Mouse (Mus musculus) heart, adult 9 months (tissue): ENCODE results near the gene Lrrtm3.

ENCODE experiments used
- DNase-seq, 2 experiments: peaks; one replicate each; pipeline ENCODE4 v3.0.0; 2022; ENCODE audit warnings: low spot score in 2 of 2

Lrrtm3 gene

DNA sequence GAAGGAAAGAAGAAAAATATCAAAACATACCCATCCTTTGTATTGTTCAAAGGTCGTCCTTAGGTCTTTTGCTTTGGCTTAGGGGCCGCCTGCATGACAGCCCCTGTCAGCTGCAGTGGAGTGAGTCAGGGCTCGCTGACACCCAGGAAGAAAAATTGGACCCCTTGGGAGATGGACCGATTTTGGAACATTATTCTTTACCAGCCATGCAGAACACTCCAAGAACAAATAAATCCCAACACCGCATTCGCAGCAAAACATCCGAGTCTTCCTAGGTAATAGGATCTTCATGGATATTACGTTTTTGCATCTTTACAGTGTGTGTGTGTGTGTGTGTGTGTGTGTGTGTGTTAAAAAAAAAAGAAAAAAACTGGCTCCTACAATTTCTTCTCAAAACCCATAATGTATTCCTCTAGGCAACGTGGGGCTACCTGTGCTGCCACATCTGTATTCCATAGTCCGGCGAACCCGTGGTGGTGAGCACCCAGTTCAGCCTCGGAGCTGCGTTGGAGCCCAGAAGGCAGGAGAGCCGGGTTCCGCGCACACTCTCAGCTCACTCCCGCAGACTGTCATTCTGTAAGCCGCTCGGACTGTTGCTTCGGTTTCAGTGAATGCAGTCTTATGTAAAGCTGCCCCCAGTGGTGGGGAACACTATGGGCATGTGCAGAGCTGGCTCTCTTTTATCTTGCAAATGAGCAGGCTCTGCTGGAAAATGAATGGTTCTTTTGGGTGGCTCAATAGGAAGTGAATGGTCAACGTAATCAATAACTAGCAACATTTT is at the start of gene Lrrtm3:
Lrrtm3 (minus strand) TSS at position 598 of the 781 bp plus-strand sequence.
- peak in 1 of 2 experiments; percentile 30 for DNase-seq

- DNase-seq, result no peak
Observed at GRCm38 (mm10) chr10:64135481-64135880, 45.4 kb upstream of the Lrrtm3 start.

DNA sequence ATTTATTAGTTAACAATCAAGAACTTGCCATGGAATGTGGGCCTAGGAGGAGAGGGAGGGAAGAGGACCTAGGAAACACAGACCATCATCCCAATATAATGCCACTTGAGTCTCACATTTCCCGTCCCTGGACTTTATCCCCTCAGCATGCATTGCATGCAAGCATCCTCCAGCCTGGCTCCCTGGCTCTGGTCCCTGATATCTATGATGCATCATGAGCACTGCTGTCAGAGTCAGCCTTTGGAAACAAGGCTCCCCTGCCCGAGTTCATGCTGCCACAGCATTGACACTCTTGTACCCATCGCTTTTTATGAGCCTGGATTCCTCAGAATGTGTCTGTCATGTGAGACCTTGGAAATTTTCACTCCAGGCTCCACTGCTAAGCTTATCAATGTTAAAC is 43.4 kb upstream of the Lrrtm3 start:
- DNase-seq, result no peak

GRCm38 (mm10) chr10:64130397-64131150 is 40.5 kb upstream of the Lrrtm3 start:
- no peak for DNase-seq

DNA sequence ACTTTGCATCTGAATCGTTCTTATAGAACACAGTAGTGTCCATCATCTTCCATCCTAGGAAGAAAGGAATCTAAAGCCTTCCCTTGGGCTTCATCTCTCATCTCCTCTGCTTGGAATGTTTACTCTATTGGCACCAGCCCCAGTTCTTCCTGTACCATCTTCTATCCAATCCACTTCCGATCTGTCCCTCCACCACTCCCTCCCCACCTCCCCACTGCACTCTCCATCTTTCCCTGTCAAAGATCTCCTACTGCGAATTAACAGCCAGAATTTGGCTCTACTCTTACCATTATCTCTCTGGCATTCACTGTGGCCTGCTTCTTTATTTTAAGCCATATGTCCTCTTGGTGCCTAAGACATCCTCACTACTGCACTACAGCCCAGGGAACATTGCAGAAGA is 28.8 kb upstream of the Lrrtm3 start:
- no peak for DNase-seq

GRCm38 (mm10) chr10:64115246-64115645 is 25.2 kb upstream of the Lrrtm3 start:
- no peak for DNase-seq

DNA sequence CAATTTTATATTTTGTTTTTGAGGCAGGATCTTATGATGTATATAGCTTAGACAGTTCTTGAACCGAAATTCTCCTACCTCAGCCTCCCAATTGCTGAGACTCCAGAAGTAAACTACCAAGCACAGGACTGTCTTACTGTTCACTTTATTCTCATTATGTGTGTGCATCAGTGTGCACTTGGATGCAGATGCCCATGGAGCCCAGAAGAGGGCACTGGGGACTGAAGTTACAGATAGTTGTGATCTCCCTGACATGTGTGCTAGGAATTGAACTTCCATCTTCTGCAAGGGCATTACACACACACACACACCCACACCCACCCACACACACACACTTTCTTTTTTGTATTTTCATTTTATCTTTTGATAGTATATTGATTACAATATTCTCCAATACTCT is 6.5 kb upstream of the Lrrtm3 start:
- DNase-seq, result no peak

DNA sequence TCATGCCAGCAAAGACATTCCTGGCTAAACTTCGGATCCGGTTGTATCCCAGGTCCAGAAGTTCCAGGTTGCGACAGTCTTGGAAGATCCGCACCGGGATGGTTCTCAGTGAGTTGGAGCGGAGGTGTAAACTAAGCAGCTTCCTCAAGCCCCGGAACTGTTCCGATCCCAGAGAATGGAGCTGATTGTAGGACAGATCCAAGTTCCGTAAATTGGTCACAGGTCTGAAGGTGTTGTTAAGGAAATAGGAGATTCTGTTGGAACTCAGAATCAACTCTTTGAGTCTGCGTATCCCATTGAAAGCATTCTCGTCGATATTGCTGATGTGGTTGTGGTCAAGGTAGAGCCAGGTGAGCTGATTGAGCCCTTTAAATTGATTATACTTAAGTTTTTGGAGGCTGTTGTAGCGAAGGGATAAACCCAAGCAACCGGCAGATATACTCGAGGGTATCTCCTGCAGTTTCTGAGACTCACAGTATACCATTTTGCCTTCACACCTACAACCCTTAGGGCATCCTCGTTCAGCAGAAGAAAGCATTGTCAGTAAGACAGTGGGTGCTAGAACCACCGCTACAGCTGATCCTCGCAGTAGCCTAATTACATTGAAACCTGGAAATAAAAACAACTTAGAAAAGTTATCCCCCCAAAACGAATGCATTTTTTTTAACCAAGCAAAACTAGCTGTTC is 1.2 kb downstream of the Lrrtm3 start:
- no peak for DNase-seq

DNA sequence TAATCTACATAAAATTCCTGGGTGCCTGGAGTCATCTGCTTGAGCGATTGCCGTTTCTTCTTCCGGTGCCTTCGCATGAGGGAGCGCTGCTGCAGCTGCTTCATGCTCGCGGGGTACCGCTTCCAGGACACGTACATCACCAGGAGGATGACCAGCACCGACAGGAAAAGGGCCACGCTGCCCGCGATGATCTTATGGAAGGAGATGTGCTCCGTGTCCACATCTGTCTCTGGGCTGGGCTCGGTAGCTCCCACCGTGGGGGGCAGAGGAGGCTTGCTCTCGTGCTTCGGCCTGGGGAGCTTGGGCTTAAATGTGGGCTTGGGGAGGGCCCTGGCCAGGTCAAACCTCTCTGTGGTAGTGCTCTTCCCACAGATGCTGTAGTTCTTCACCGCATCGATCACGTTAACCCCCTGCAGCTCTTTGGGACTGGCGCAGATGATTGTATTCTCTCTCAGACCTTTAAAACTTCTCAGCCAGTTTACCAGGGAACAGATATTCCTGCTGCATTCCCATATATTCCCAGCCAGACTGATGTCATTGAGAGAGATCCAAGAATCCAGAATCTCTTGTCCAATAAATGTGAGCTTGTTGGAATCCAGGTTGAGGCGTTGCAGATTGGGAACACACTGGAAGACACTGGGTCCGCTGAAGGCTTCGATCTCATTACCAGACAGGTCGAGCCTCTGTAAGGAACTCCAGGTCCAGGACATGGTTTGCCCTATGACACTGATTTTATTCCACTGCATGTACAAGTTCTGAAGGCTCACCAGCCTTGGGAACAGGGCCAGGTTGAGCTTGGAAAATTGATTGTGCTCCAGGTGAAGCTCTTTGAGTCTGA is 1.9 kb downstream of the Lrrtm3 start:
- no peak for DNase-seq

- no peak for DNase-seq
Observed at GRCm38 (mm10) chr10:64087521-64087920, 2.6 kb downstream of the Lrrtm3 start.

- DNase-seq, result no peak
Observed at GRCm38 (mm10) chr10:64086567-64087391, 3.3 kb downstream of the Lrrtm3 start.

GRCm38 (mm10) chr10:64086183-64086566 is 3.9 kb downstream of the Lrrtm3 start:
- no peak for DNase-seq

- no peak for DNase-seq
Observed at GRCm38 (mm10) chr10:64084465-64084864, 5.6 kb downstream of the Lrrtm3 start.

GRCm38 (mm10) chr10:64083813-64084212 is 6.3 kb downstream of the Lrrtm3 start:
- DNase-seq, result no peak

GRCm38 (mm10) chr10:64082345-64082744 is 7.7 kb downstream of the Lrrtm3 start:
- DNase-seq, result no peak

GRCm38 (mm10) chr10:64076410-64077052 is 13.5 kb downstream of the Lrrtm3 start:
- no peak for DNase-seq

DNA sequence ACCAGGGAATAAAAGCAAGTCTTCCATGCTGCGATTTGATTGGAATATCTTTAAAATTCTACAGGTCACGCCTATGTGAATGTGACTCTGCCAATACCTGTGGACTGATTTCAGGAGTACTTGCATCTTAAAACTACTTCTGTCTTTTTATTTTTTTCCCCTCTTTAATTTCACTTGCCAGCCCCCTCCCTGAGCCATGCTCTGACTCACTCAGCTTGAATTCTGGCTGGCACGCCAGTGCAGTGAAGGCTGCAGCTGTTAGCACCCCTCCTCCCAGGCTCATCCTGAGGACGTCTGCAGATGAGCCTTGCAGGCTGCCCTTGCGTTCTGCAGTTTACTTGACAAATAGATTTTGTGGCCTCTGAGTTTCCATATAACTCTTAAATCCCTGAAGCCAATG is 14.1 kb downstream of the Lrrtm3 start:
- peak; percentile 40 to 41 for DNase-seq

DNA sequence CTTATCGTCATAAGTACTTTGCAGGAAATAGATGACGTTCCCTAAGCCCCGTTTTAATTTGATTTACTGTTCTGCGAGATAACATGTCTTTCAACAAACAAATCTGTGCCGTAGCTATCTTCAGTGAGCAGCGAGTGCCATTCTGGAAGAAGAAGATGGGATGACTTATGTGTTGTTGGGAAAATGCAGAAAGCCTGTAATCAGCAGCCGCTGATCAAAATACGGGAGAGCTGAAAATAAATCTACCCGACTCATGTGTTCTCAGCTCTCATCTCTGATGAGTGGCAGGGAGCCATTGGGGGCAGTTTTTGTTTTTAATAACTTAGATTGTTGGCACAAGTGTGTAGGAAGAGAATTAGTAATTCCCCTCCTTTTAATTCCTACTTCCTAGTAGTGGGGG is 26.4 kb downstream of the Lrrtm3 start:
- DNase-seq, result no peak

GRCm38 (mm10) chr10:64049946-64050345 is 40.1 kb downstream of the Lrrtm3 start:
- no peak for DNase-seq

DNA sequence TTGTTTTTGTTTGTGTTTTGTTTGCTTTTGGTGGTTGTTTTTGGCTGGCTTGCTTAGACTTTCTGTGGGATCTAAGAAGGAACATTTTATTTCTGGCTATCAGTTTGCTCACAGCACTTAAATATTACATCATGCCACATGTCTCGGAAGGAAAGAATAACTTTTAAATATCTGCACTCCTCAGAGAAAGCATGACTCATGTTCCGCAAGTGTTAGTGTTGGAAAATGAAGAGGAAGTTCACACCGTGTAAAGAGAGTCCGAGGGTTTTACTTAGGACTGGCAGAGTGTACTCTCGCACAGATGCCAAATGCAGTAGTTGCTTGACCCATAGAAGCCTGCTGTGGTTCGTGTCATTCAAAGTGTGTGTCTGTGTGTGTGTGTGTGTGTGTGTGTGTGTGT is 40.9 kb downstream of the Lrrtm3 start:
- DNase-seq, result peak; percentile 12 to 37
